Mouse (Mus musculus) ES-E14 (cell line): Measurements from ENCODE around the gene Smad3.

ENCODE experiments used
- MAFK ChIP-seq: IDR thresholded peaks from 2 replicates; pipeline ENCODE4 v1.6.1; 2014; ENCODE audit warnings: mild to moderate bottlenecking, low read depth, low read length, inconsistent platforms; ENCODE audit not compliant: insufficient read depth
- ZC3H11A ChIP-seq: IDR thresholded peaks from 2 replicates; pipeline ENCODE4 v1.6.1; 2012; ENCODE audit warnings: low read depth, mild to moderate bottlenecking, inconsistent platforms, low read length, borderline replicate concordance

DNA sequence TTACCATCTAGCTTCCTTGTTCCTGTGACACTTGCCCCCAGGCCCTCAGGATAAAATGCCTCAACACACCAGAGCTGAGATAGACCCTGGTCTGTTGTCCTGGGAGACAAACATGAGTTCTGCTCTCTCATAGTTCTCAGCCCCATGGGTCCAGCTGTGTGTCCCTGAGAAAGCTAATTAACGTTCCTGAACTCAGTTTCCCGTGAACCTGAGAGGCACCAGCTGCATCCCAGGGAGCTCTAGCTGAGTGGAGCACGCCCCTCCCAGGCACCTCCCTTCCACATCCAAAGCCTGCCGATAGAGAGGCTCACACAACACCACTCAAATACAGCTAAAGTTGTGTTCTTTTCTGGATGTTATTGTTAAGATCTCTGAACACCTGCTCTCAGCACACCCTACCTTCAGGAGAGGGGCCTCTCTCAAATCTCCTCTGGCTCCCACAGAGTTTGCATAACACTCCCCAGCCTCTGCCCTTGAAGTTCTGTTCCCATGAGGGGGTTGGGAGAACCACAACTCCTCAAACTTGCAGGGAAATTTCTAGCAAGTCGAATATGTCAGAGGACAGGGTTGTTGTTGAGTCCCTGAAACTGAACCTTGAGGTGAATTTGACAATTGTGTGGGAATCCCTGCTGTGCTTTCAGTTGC lies 28.4 kb upstream of the Smad3 start:
- no peak for TF ChIP-seq MAFK
- no peak for TF ChIP-seq ZC3H11A
